Mouse (Mus musculus) kidney, adult 18-20 months (tissue): Measurements from ENCODE around the gene Spns1.
"Not testable (repeated sequence)": the region's sequence is repeated elsewhere in the genome, so short reads cannot be mapped to it uniquely, and the experiment has no call there.

Experiments
- DNase-seq: peaks from one replicate; pipeline ENCODE4 v3.0.0; 2021

Gene Spns1

DNA sequence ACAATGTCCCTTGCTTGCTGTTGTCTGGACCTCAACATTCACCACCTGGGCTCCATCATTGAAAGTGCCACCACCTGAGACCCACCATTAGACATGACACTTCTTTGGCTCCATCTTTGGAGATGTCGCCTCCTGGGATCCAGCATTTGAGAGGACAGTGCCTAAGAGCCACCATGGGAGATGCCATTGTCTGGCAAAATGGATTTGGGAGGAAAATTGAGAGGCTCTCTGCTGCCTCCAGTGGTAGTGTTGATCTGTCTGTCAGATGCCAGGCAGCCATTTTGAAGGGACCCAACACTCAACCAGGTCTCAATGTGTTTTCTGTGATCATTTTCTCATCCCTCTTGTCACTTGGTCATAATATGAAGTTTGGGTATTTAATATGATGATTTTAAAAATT, 41.7 kb downstream of the Spns1 start:
- DNase-seq = no peak

DNA sequence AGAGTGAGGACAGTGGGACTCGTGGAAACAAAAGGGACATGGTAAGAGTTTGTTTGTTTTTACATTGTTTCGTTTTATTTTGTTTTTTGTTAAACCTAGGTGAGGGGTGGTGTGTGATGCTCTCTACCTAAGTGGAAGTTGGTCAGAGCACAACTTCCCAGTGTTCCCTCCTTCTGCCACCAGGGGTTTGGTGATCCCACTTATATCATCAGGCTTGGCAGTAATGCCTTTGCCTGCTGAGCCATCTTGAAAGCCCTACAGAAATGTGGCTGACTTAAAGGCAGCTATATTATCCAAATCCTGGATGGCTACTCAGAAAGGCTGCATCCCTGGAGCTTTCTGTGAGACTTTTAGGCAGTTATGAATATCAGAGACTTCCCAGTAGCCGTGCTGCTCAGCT, 44.6 kb downstream of the Spns1 start:
- DNase-seq = no peak

DNA sequence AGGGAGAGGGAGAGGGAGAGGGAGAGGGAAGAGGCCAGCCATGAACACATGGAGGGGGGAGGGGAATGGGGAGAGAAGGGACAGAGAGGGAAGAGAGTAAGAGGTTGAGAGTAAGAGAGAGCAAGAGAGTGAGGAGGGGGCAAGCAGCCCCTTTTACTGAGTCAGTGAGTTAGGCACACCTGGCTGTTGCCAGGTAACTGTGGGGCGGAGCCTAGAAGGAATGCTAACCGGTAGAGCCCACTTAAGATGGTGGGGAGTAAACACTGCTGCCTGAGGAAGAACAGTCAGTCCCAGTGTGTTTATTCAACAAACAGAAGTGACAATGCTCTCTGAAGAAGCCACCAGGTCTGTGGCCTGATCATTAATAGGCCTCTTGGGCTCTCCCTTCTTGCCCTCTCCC, 46.6 kb downstream of the Spns1 start:
- DNase-seq = no peak

DNA sequence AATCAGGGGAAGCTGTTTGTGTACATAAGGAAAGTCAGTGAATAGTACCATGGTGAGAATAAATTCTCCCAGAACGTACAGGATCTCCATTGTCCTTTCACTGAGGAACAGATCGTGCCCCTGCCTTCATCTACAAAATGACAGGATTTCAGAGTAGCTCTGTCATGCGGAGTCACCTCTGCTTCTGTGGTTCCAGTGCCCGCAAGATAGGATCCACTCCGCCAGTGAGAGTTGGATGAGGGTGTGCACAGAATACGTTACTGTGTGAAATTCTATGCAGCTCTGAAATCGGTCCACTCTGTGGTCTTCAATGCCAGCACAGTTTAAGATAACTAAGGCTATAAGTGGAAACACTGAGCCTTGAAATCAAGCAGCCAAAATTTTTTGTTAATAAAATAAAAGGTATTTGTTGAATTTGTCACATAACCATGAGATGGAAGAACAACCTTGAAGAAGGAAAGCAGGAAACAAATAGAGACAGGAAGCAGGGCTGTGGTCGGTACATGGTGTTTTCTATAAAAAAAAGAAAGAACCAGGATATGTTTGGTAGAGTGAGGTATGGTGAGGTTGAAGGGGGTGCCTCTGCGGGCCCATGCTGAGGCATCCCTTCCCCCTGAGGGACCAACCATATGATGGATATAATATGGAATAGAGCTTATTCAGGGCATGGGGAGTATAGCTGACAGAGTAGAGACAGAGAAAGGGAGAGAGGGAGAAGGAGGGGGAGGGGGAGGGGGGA, 47.2 kb downstream of the Spns1 start:
- DNase-seq = no peak

DNA sequence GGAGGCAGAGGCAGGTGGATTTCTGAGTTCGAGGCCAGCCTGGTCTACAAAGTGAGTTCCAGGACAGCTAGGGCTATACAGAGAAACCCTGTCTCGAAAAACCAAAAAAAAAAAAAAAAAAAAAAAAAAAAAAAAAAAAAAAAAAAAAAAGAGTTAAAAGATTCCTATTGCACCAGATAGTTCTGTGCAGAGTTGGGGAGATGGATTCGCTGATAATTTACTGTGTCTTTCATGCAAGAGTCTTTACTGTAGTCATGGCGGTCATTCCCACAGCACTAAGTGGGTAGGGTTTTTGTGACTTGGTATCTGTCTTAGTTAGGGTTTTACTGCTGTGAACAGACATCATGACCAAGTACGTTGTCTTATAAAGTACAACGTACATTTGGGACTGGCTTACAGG, 48.4 kb downstream of the Spns1 start:
- DNase-seq = not testable (repeated sequence)

DNA sequence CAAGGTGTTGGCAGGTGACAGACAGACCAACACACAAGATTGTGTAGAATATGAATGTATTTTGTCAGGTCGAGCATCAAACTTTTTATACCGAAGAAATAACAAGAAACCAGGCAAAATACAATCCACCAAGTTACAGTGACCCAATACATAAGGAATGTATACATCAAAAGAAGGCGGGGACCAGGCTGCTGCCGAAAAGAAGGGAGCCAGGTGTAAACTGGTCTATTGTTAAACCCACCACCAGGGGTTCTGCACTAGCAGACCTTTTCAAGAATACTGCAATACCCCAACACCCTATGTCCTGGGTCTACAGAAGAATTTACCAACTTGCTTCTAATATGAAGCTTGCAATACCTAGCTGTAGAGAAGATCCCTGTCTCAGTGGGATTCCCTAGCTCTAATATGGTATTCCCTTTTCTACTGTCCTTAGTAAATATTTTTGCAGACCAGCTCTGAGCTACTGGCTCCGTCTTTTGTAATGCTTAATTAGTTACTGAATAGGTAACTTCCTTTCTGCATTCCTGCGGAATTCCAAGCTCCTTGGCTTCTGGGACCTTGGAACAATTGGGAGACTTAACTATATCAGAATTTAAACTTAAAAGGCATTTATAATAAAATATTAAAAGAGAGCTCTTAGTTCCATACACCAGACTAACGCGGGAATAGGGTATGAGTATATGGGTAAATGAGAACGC, 51.5 kb downstream of the Spns1 start:
- DNase-seq = not testable (repeated sequence)

DNA sequence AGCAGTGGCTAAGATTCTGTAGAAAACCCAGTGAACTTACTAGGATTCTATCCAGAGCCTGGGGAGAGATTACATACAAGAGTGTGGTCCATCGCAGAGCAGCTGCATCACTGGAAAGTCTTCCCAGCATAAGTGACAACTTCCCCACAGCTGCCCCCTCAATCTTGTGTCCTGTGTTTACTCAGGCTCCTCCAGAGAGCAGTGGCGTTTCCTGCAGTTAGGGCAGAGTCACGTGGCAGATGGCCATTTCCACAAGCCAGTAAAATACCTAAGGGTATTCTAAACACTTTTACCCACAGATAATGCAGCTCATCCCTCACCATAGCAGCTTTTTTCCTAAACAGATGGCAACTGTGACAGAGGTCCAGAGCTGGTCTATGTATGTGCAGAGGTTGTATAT, 52.5 kb downstream of the Spns1 start:
- no peak for DNase-seq

DNA sequence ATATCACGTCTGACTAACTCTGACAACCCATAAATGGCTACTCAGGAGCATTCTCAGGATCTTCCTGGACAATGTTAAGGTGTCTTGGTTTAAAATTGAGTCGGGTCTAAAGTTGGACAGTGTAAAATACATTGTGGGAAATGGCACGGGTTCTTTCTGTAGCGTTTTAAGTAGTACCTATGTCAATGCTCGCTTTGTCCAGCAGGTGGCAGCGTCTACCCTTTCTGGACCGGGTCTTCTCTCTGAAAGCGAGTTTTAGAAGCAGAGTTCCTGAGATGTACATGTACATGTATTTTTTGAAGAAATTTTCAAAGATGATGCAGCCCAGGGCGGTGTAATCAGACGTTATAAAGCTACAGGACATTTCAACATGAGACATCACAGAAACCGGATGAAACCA, 53.5 kb downstream of the Spns1 start:
- DNase-seq = peak; percentile 80
